Mouse (Mus musculus) embryonic fibroblast, embryonic 13.5 days (primary cell): ENCODE results near the gene Sptb. TPM values are rescaled to one million over a fixed set of nuclear protein-coding genes. Genes with fewer than 3 reads are reported as not detected.
A peak's percentile ranks its signal among the peaks of the same experiment; 100 is the strongest.

Experiments
- H3K27ac ChIP-seq: 2 replicates; pipeline ENCODE4 v1.5.1; 2012; ENCODE audit warnings: low read length, control low read depth, inconsistent platforms; ENCODE audit not compliant: insufficient read depth
- H3K4me1 ChIP-seq: 2 replicates; pipeline ENCODE4 v1.6.1; 2011; ENCODE audit warnings: low read length; ENCODE audit not compliant: control insufficient read depth, insufficient read depth
- H3K4me3 ChIP-seq: 2 replicates; pipeline ENCODE4 v1.5.1; 2011; ENCODE audit warnings: mild to moderate bottlenecking, control low read depth, low read length; ENCODE audit not compliant: insufficient read depth
- CTCF ChIP-seq: IDR thresholded peaks from 2 replicates; pipeline ENCODE4 v1.5.1; 2011; ENCODE audit warnings: mild to moderate bottlenecking, control low read depth, low read length, moderate library complexity, borderline replicate concordance; ENCODE audit not compliant: insufficient read depth
- POLR2A ChIP-seq: IDR thresholded peaks from 2 replicates; pipeline ENCODE4 v1.6.1; 2011; ENCODE audit warnings: low read depth, mild to moderate bottlenecking, control low read depth, low read length, moderate library complexity
- polyA plus RNA-seq: library from polyadenylated mRNA; stranded (reverse); fragments of >200 nt; gene quantifications from 2 replicates; pipeline ENCODE4 v1.2.4, GENCODE M21; 2011; ENCODE audit warnings: low read depth; ENCODE audit not compliant: missing spikeins, insufficient read length

Sptb gene
- polyA plus RNA-seq, 1 experiment, result not detected

- Histone ChIP-seq H3K4me3 (peak overlapping the region; percentile 84), H3K27ac (peak overlapping the region; percentile 82), H3K4me1 (peaks cover 20% of the 10 kb centered on the region)
- TF ChIP-seq POLR2A (peak; percentile 35; the same call in 1 of the 2 replicates), CTCF (no peak)
Measured at GRCm38 (mm10) chr12:76535471-76535900, 174.9 kb downstream of the Sptb start.

- Histone ChIP-seq H3K4me1 (peaks cover 20% of the 10 kb centered on the region), H3K4me3 (peak overlapping the region; percentile 84), H3K27ac (peak overlapping the region; percentile 82)
- TF ChIP-seq CTCF (no peak), POLR2A (no peak; the same call in 1 of the 2 replicates)
Measured at GRCm38 (mm10) chr12:76534641-76535283, 175.6 kb downstream of the Sptb start.

- Histone ChIP-seq H3K27ac (peak overlapping the region; percentile 82), H3K4me3 (peak overlapping the region; percentile 84), H3K4me1 (peaks cover 20% of the 10 kb centered on the region)
- no peak; the same call in 1 of the 2 replicates for TF ChIP-seq POLR2A
- TF ChIP-seq CTCF, result no peak
Measured at GRCm38 (mm10) chr12:76534233-76534632, 176.1 kb downstream of the Sptb start.

GRCm38 (mm10) chr12:76533377-76534222, 176.7 kb downstream of the Sptb start:
- TF ChIP-seq POLR2A, result peak; percentile 52
- TF ChIP-seq CTCF, result no peak

GRCm38 (mm10) chr12:76532926-76533376, 177.4 kb downstream of the Sptb start:
- no peak; the same call in 1 of the 2 replicates for TF ChIP-seq POLR2A
- TF ChIP-seq CTCF, result no peak
- peaks cover 20% of the 10 kb centered on the region for H3K4me1 ChIP-seq
- H3K4me3 ChIP-seq, result peak overlapping the region; percentile 84
- H3K27ac ChIP-seq, result no peak overlapping the region; the same call in 1 of the 2 replicates

More at GRCm38 (mm10) chr12:76533377-76534222, 176.7 kb downstream of the Sptb start:
- Histone ChIP-seq H3K4me1 (peaks cover 20% of the 10 kb centered on the region), H3K4me3 (peak overlapping the region; percentile 84), H3K27ac (peak overlapping the region; percentile 82)

DNA sequence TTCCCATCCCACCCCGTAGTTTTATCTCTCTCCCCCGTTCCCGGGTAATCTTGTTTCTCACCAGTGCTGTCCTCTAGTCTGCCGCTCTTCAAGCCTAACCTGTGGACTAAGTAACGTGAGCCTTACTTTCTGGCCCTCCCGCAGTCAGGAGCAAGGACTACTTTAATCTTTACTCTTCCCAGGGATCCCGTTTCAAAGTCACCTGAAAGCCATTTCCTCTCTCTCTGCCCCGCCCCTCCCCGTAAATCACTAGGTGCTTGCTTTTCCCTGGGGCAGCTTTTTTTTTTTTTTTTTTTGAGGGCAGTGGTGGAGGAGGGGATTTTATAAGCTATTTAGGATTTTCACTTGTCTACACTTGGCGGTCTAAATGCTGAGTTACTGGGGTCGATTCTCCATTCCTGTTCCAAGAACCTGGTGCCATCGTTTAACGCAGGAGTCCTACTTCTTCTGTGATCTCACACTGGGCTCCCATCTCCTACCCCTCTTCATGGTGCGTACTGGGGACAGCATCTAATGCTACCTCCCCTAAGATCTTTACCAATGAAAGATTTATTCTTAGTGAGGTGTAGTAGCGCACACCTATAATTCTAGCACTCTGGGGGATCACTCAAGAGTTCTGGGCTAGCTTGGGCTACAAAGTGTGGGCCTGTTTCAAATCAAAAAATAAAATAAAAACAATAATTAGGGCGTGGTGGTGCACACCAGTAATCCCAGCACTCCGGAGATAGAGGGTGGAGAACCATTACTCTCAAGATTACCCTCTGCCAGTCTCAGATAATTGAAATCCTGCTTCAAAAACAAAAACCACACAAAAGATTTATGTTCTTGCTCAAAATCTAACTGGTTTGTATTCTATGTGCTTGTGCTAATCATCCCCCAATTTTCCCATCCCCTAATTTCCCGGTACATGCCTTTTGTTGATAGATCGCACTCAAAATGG, 178.1 kb downstream of the Sptb start:
- TF ChIP-seq CTCF, result no peak
- no peak for TF ChIP-seq POLR2A
- Histone ChIP-seq H3K4me1 (peaks cover 20% of the 10 kb centered on the region), H3K4me3 (peak overlapping the region; percentile 84), H3K27ac (no peak overlapping the region)

GRCm38 (mm10) chr12:76530580-76531139, 179.7 kb downstream of the Sptb start, which contains the start of gene Plekhg3:
Gene Plekhg3, plus strand, starts transcription at chr12:76530891.
- Histone ChIP-seq H3K4me3 (no peak within 1 kb of the TSS), H3K4me1 (peaks cover 9% of the 10 kb centered on the region), H3K27ac (no peak within 1 kb of the TSS)
- TF ChIP-seq CTCF (no peak), POLR2A (no peak)

Other genes with a start within 250 kb of the Sptb start
- 21.8 and 25.1 TPM in 2 replicates for gene Plekhg3, start 179.7 kb downstream of the Sptb start, polyA plus RNA-seq
- 43.3 and 44.5 TPM in 2 replicates for gene Churc1, start 55.0 kb upstream of the Sptb start, polyA plus RNA-seq
- 51.9 and 81.7 TPM in 2 replicates for gene Fntb, start 55.0 kb upstream of the Sptb start, polyA plus RNA-seq
- not detected in 2 replicates for gene Gpx2, start 85.0 kb upstream of the Sptb start, polyA plus RNA-seq
- gene Rab15, start 112.4 kb upstream of the Sptb start, polyA plus RNA-seq, result 10.5 and 10.9 TPM in 2 replicates